Mouse (Mus musculus) forebrain, embryonic 13.5 days (tissue): ENCODE results near the gene Ninj2. TPM values are rescaled to one million over a fixed set of nuclear protein-coding genes. Genes with fewer than 3 reads are reported as not detected.
"Not testable (repeated sequence)": the region's sequence is repeated elsewhere in the genome, so short reads cannot be mapped to it uniquely, and the experiment has no call there.

ENCODE experiments used
- ATAC-seq: fragments of 200-750 bp; cut with Nextera tagmentation; 2 replicates; pipeline ENCODE4 v1.8.0; 2017
- H3K27ac ChIP-seq: fragments of 300-500 bp; sonication (generic); 2 replicates; pipeline ENCODE4 v1.5.1; 2015; ENCODE audit warnings: inconsistent platforms, mild to moderate bottlenecking, moderate library complexity
- H3K27me3 ChIP-seq: fragments of 300-500 bp; sonication (generic); 2 replicates; pipeline ENCODE4 v1.6.1; 2015; ENCODE audit warnings: mild to moderate bottlenecking, inconsistent platforms
- H3K36me3 ChIP-seq: fragments of 300-500 bp; sonication (generic); 2 replicates; pipeline ENCODE4 v1.6.1; 2015; ENCODE audit warnings: mild to moderate bottlenecking, inconsistent platforms; ENCODE audit not compliant: poor library complexity, severe bottlenecking
- H3K4me1 ChIP-seq: fragments of 300-500 bp; sonication (generic); 2 replicates; pipeline ENCODE4 v1.6.1; 2015; ENCODE audit warnings: inconsistent platforms
- H3K4me2 ChIP-seq: fragments of 300-500 bp; sonication (generic); 2 replicates; pipeline ENCODE4 v1.6.1; 2015; ENCODE audit warnings: inconsistent platforms, mild to moderate bottlenecking, moderate library complexity
- H3K4me3 ChIP-seq: fragments of 300-500 bp; sonication (generic); 2 replicates; pipeline ENCODE4 v1.5.1; 2015; ENCODE audit warnings: mild to moderate bottlenecking, inconsistent platforms
- H3K9ac ChIP-seq: fragments of 300-500 bp; sonication (generic); 2 replicates; pipeline ENCODE4 v1.6.1; 2015; ENCODE audit warnings: mild to moderate bottlenecking, inconsistent platforms
- H3K9me3 ChIP-seq: fragments of 300-500 bp; sonication (generic); replicated peaks from 2 replicates; pipeline ENCODE4 v1.6.1; 2016; ENCODE audit warnings: inconsistent platforms
- WGBS: fragments of 180-500 bp; shearing (Covaris S2); methylation state at CpG from one replicate; pipeline ENCODE4 v1.1.7; 2015; 5-methylcytosine and 5-hydroxymethylcytosine counted together
- polyA plus RNA-seq: library from polyadenylated mRNA; unstranded; fragments of >200 nt; fragmentation: Nextera tagmentation; extraction: Ambion mirVana; gene quantifications from 2 replicates; pipeline ENCODE4 v1.2.1, GENCODE M21; 2015

Ninj2 gene
- polyA plus RNA-seq, 1 experiment from 2014 or later, result not detected

GRCm38 (mm10) chr6:120081516-120081915, 11.6 kb upstream of the Ninj2 start:
- 83% methylated on average over 4 of the region's 4 CpGs for WGBS
- ATAC-seq, result no peak
- Histone ChIP-seq H3K27ac (no peak overlapping the region), H3K4me1 (no peaks in the 10 kb centered on the region), H3K27me3 (no peaks in the 10 kb centered on the region), H3K36me3 (no peaks in the 10 kb centered on the region), H3K9ac (no peak overlapping the region), H3K4me3 (no peak overlapping the region), H3K4me2 (no peak overlapping the region), H3K9me3 (no peaks in the 10 kb centered on the region)

GRCm38 (mm10) chr6:120082251-120082950, 10.7 kb upstream of the Ninj2 start:
- Histone ChIP-seq H3K27ac (no peak overlapping the region), H3K4me3 (no peak overlapping the region), H3K4me2 (no peak overlapping the region), H3K36me3 (no peaks in the 10 kb centered on the region), H3K9me3 (no peaks in the 10 kb centered on the region), H3K27me3 (no peaks in the 10 kb centered on the region), H3K9ac (no peak overlapping the region), H3K4me1 (no peaks in the 10 kb centered on the region)
- 95% methylated on average over 6 of the region's 6 CpGs for WGBS
- no peak for ATAC-seq

- H3K9me3 ChIP-seq, result no peaks in the 10 kb centered on the region
- no peaks in the 10 kb centered on the region for H3K36me3 ChIP-seq
- H3K4me2 ChIP-seq, result no peak overlapping the region
- H3K4me1 ChIP-seq, result no peaks in the 10 kb centered on the region
- no peak for ATAC-seq
- WGBS, result 88% methylated on average over 8 of the region's 8 CpGs
- no peak overlapping the region for H3K4me3 ChIP-seq
- H3K27ac ChIP-seq, result no peak overlapping the region
- no peak overlapping the region for H3K9ac ChIP-seq
- H3K27me3 ChIP-seq, result no peaks in the 10 kb centered on the region
Measured at GRCm38 (mm10) chr6:120082951-120083411, 10.2 kb upstream of the Ninj2 start.

GRCm38 (mm10) chr6:120083442-120083841, 9.7 kb upstream of the Ninj2 start:
- no peak overlapping the region for H3K4me3 ChIP-seq
- 70% methylated on average over 6 of the region's 6 CpGs for WGBS
- H3K4me1 ChIP-seq, result no peaks in the 10 kb centered on the region
- H3K36me3 ChIP-seq, result no peaks in the 10 kb centered on the region
- no peaks in the 10 kb centered on the region for H3K9me3 ChIP-seq
- no peaks in the 10 kb centered on the region for H3K27me3 ChIP-seq
- no peak for ATAC-seq
- no peak overlapping the region for H3K9ac ChIP-seq
- no peak overlapping the region for H3K27ac ChIP-seq
- H3K4me2 ChIP-seq, result no peak overlapping the region

GRCm38 (mm10) chr6:120084983-120085382, 8.2 kb upstream of the Ninj2 start:
- ATAC-seq, result no peak
- 90% methylated on average over 2 of the region's 2 CpGs for WGBS
- H3K27me3 ChIP-seq, result no peaks in the 10 kb centered on the region
- no peaks in the 10 kb centered on the region for H3K36me3 ChIP-seq
- H3K4me3 ChIP-seq, result no peak overlapping the region
- no peak overlapping the region for H3K27ac ChIP-seq
- H3K4me1 ChIP-seq, result no peaks in the 10 kb centered on the region
- no peaks in the 10 kb centered on the region for H3K9me3 ChIP-seq
- no peak overlapping the region for H3K4me2 ChIP-seq
- H3K9ac ChIP-seq, result no peak overlapping the region

GRCm38 (mm10) chr6:120085832-120086231, 7.3 kb upstream of the Ninj2 start:
- WGBS, result 85% methylated on average over 3 of the region's 3 CpGs

GRCm38 (mm10) chr6:120087041-120087440, 6.1 kb upstream of the Ninj2 start:
- not testable (repeated sequence) for ATAC-seq, H3K9me3 ChIP-seq
- 88% methylated on average over 7 of the region's 8 CpGs for WGBS

More at GRCm38 (mm10) chr6:120085832-120086231, 7.3 kb upstream of the Ninj2 start:
- ATAC-seq, result no peak
- no peak overlapping the region for H3K9ac ChIP-seq
- no peaks in the 10 kb centered on the region for H3K4me1 ChIP-seq
- no peaks in the 10 kb centered on the region for H3K9me3 ChIP-seq
- H3K27me3 ChIP-seq, result no peaks in the 10 kb centered on the region
- no peak overlapping the region for H3K27ac ChIP-seq
- no peak overlapping the region for H3K4me2 ChIP-seq
- no peaks in the 10 kb centered on the region for H3K36me3 ChIP-seq
- H3K4me3 ChIP-seq, result no peak overlapping the region

GRCm38 (mm10) chr6:120090712-120091248, 2.4 kb upstream of the Ninj2 start:
- no peak overlapping the region for H3K9ac ChIP-seq
- H3K9me3 ChIP-seq, result no peaks in the 10 kb centered on the region
- H3K27me3 ChIP-seq, result no peaks in the 10 kb centered on the region
- WGBS, result 74% methylated on average over 15 of the region's 15 CpGs
- no peaks in the 10 kb centered on the region for H3K4me1 ChIP-seq
- ATAC-seq, result no peak
- H3K36me3 ChIP-seq, result no peaks in the 10 kb centered on the region
- H3K27ac ChIP-seq, result no peak overlapping the region
- H3K4me2 ChIP-seq, result no peak overlapping the region
- H3K4me3 ChIP-seq, result no peak overlapping the region

More at GRCm38 (mm10) chr6:120087041-120087440, 6.1 kb upstream of the Ninj2 start:
- not testable (repeated sequence) for H3K36me3 ChIP-seq, H3K4me1 ChIP-seq, H3K4me3 ChIP-seq, H3K9ac ChIP-seq, H3K27ac ChIP-seq, H3K4me2 ChIP-seq, H3K27me3 ChIP-seq

GRCm38 (mm10) chr6:120091956-120092355, 1.2 kb upstream of the Ninj2 start:
- Histone ChIP-seq H3K4me2 (no peak overlapping the region), H3K27me3 (no peaks in the 10 kb centered on the region), H3K27ac (no peak overlapping the region), H3K9ac (no peak overlapping the region), H3K9me3 (no peaks in the 10 kb centered on the region), H3K4me1 (no peaks in the 10 kb centered on the region), H3K4me3 (no peak overlapping the region), H3K36me3 (no peaks in the 10 kb centered on the region)
- 61% methylated on average over 4 of the region's 4 CpGs for WGBS
- no peak for ATAC-seq

- Histone ChIP-seq H3K4me1 (no peaks in the 10 kb centered on the region), H3K9me3 (no peaks in the 10 kb centered on the region), H3K27ac (no peak overlapping the region), H3K36me3 (no peaks in the 10 kb centered on the region), H3K9ac (no peak overlapping the region), H3K4me2 (no peak overlapping the region), H3K4me3 (no peak overlapping the region), H3K27me3 (no peaks in the 10 kb centered on the region)
- no peak for ATAC-seq
- WGBS, result 86% methylated on average over 9 of the region's 9 CpGs
Measured at GRCm38 (mm10) chr6:120094091-120094776, 1.1 kb downstream of the Ninj2 start.

- ATAC-seq, result no peak
- no peaks in the 10 kb centered on the region for H3K36me3 ChIP-seq
- H3K9ac ChIP-seq, result no peak overlapping the region
- H3K27me3 ChIP-seq, result no peaks in the 10 kb centered on the region
- no peak overlapping the region for H3K27ac ChIP-seq
- H3K4me1 ChIP-seq, result no peaks in the 10 kb centered on the region
- H3K9me3 ChIP-seq, result no peaks in the 10 kb centered on the region
- H3K4me2 ChIP-seq, result no peak overlapping the region
- H3K4me3 ChIP-seq, result no peak overlapping the region
- WGBS, result 89% methylated on average over 5 of the region's 5 CpGs
Measured at GRCm38 (mm10) chr6:120095096-120095495, 1.9 kb downstream of the Ninj2 start.

GRCm38 (mm10) chr6:120095501-120095900, 2.4 kb downstream of the Ninj2 start:
- no peak overlapping the region for H3K4me2 ChIP-seq
- no peak overlapping the region for H3K9ac ChIP-seq
- H3K4me3 ChIP-seq, result no peak overlapping the region
- ATAC-seq, result no peak
- H3K9me3 ChIP-seq, result no peaks in the 10 kb centered on the region
- no peaks in the 10 kb centered on the region for H3K36me3 ChIP-seq
- H3K4me1 ChIP-seq, result no peaks in the 10 kb centered on the region
- no peaks in the 10 kb centered on the region for H3K27me3 ChIP-seq
- no peak overlapping the region for H3K27ac ChIP-seq
- 92% methylated on average over 1 of the region's 1 CpGs for WGBS
